Mouse (Mus musculus) erythroblast, embryonic 14.5 days (primary cell): ENCODE data around the gene Gpr1.

Experiments
- GATA1 ChIP-seq: IDR thresholded peaks from 2 replicates; pipeline ENCODE4 v1.6.1; 2012; ENCODE audit warnings: low read length, inconsistent platforms, mixed read lengths
- TAL1 ChIP-seq: IDR thresholded peaks from 3 replicates; pipeline ENCODE4 v1.6.1; 2012; ENCODE audit warnings: low read length, inconsistent platforms, mixed read lengths

DNA sequence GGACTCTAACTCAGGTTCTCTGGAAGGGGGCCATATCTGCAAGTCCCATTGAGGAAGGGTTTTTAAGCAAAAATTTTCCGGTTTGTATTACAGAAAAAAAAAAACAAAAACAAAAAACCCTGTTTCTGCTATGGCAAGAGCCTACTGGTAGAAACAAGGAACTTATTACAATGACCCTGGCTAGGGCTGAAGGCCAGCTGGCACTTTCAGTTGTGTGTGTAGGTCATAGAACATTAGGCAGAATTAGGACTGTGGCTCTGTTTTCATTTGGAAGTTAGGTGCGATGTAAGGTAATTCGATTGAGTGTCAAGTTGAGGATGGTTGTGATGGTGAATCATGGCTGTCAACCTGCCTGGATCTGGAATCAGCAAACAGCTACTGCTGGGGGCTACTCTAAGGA, 25.8 kb downstream of the Gpr1 start:
- TF ChIP-seq GATA1 (no peak), TAL1 (no peak)
